Mouse (Mus musculus): ENCODE results near the gene 2700049A03Rik. TPM values are rescaled to one million over a fixed set of nuclear protein-coding genes. Genes with fewer than 3 reads are reported as not detected.

The 2700049A03Rik gene
- total and polyA plus RNA-seq, 3 experiments, result 7.7 to 10.0 (median 9.4) TPM

DNA sequence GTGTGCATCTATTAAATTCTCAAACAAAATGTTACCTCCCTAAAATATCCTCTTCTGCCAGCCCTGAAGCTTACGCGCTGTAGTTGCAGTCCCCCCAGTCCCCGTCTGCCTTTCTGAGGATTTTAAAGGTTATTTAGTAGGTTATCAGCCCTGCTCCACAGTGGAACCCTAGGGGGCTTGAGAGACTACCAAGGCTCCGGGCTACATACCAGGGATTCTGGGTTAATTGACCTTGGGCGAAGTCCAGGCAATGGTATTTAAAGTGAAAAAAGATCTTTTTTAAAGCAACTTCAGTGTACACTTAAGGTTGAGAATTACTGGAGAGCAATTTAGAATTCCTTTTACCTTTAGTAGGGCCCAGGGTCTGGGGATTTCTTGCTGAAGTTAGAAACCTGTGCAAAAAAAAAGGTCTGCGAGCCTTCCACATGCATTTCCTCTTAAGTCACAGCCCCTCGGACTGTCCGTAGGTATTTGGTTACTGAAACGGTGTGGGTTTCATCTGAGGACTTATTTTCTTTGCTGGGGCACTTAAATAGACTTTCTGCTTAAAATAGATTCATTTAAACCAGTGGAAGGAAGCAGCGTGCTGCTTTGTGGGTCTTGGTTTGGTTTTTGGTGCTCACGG is 108.2 kb downstream of the 2700049A03Rik start:
- Histone ChIP-seq H3K27me3 (replicated peaks) (no peaks in the 10 kb centered on the region), H3K4me2 (ENCODE audit: insufficient read depth, low read depth, poor library complexity, severe bottlenecking) (no peak overlapping the region), H3K9ac (ENCODE audit: insufficient read depth, low read depth) (no peak overlapping the region), H3K4me3 (replicated peaks in 1 of 3; ENCODE audit: low read depth in 2 of 3, low read length in 2 of 3, poor library complexity in 1 of 3) (no peak overlapping the region), H3K9me3 (replicated peaks; ENCODE audit: low read length) (no peaks in the 10 kb centered on the region), H3K36me3 (replicated peaks in 1 of 2; ENCODE audit: control insufficient read depth in 1 of 2, insufficient read depth in 1 of 2, low read length in 1 of 2) (peaks cover 10 to 33% of the 10 kb centered on the region in 2 experiments), H3K79me2 (replicated peaks; ENCODE audit: control insufficient read depth, extremely low read depth, insufficient read depth, poor library complexity, severe bottlenecking) (no peaks in the 10 kb centered on the region), H3K4me1 (ENCODE audit: control insufficient read depth in 1 of 2, insufficient read depth in 2 of 2) (peaks cover 3 to 13% of the 10 kb centered on the region in 2 experiments; a peak in 1 of 4 replicates), H3K27ac (ENCODE audit: insufficient read depth, low read depth) (no peak overlapping the region)
- dilution Hi-C loops (cut with MboI; ENCODE audit: extremely low pct_ligation_motif_present, extremely low pct_unique_long_range_greater_than_20kb, low sequenced_read_pairs) (no loop called here), in situ Hi-C loops (cut with MboI; ENCODE audit: low pct_ligation_motif_present, low pct_unique_long_range_greater_than_20kb, low sequenced_read_pairs) (no loop called here)
- no peak for DNase-seq (ENCODE audit: extremely low read depth)
- TF ChIP-seq MAFK (IDR thresholded peaks at IDR 0.05; ENCODE audit: insufficient replicate concordance, low read length) (no peak), SIN3A (IDR thresholded peaks at IDR 0.05; ENCODE audit: low read length) (no peak), MEF2A (IDR thresholded peaks at IDR 0.05; ENCODE audit: borderline replicate concordance, low read depth, low read length) (peak; percentile 26; the same call in 1 of the 2 replicates), TBP (conservative IDR thresholded peaks at IDR 0.05; ENCODE audit: low read depth, low read length) (no peak)

DNA sequence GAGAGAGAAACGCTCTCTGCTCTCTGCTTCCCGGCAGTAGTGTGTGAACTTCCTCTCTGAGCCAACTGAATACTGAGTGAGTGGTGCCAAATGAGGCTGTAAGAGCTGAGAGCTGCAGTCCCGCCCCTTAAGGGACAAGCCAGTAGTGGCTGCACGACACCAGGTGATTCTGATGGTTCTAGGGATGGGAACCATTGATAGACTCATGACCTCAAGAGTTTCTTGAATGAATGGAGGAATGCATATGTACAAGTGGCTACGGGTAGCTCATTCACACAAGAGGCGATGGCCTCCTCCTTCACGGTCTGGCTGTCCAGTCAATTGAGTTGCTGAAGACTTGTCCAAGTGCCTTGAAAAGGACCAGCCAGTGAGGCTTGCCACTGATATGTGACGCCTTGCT is 110.5 kb downstream of the 2700049A03Rik start:
- DNase-seq (ENCODE audit: extremely low read depth), result no peak
- Histone ChIP-seq H3K36me3 (replicated peaks in 1 of 2; ENCODE audit: control insufficient read depth in 1 of 2, insufficient read depth in 1 of 2, low read length in 1 of 2) (peaks cover 7 to 22% of the 10 kb centered on the region in 2 experiments), H3K9ac (ENCODE audit: insufficient read depth, low read depth) (no peak overlapping the region), H3K4me3 (replicated peaks in 1 of 3; ENCODE audit: low read depth in 2 of 3, low read length in 2 of 3, poor library complexity in 1 of 3) (no peak overlapping the region), H3K9me3 (replicated peaks; ENCODE audit: low read length) (no peaks in the 10 kb centered on the region), H3K27me3 (replicated peaks) (no peaks in the 10 kb centered on the region), H3K4me1 (ENCODE audit: control insufficient read depth in 1 of 2, insufficient read depth in 2 of 2) (peaks cover 3 to 13% of the 10 kb centered on the region in 2 experiments; a peak in 1 of 4 replicates), H3K79me2 (replicated peaks; ENCODE audit: control insufficient read depth, extremely low read depth, insufficient read depth, poor library complexity, severe bottlenecking) (no peaks in the 10 kb centered on the region), H3K27ac (ENCODE audit: insufficient read depth, low read depth) (no peak overlapping the region), H3K4me2 (ENCODE audit: insufficient read depth, low read depth, poor library complexity, severe bottlenecking) (no peak overlapping the region)
- dilution Hi-C loops (cut with MboI; ENCODE audit: extremely low pct_ligation_motif_present, extremely low pct_unique_long_range_greater_than_20kb, low sequenced_read_pairs), result no loop called here
- TF ChIP-seq CHD1 (IDR thresholded peaks at IDR 0.05; ENCODE audit: low read depth, low read length) (no peak), ETS1 (conservative IDR thresholded peaks at IDR 0.05; ENCODE audit: low read depth, low read length) (no peak), ZKSCAN1 (IDR thresholded peaks at IDR 0.05; ENCODE audit: borderline replicate concordance, low read depth, low read length) (no peak), POLR2AphosphoS2 (IDR thresholded peaks at IDR 0.05; ENCODE audit: low read depth, low read length) (no peak), CTCF (conservative IDR thresholded peaks at IDR 0.05 in 1 of 2, IDR thresholded peaks at IDR 0.05 in 1 of 2; ENCODE audit: low read depth in 2 of 2, low read length in 2 of 2) (no peak), JUND (conservative IDR thresholded peaks at IDR 0.05; ENCODE audit: low read depth, low read length) (no peak), UBTF (IDR thresholded peaks at IDR 0.05; ENCODE audit: low read depth, low read length) (no peak), NELFE (IDR thresholded peaks at IDR 0.05; ENCODE audit: low read depth, low read length) (no peak), MAX (IDR thresholded peaks at IDR 0.05; ENCODE audit: low read length) (no peak), USF1 (IDR thresholded peaks at IDR 0.05; ENCODE audit: low read depth, low read length) (no peak), SMC3 (IDR thresholded peaks at IDR 0.05; ENCODE audit: low read depth, low read length) (no peak), ELF1 (IDR thresholded peaks at IDR 0.05; ENCODE audit: low read depth, low read length) (no peak), GABPA (IDR thresholded peaks at IDR 0.05; ENCODE audit: insufficient replicate concordance, low read depth, low read length) (no peak), JUN (IDR thresholded peaks at IDR 0.05; ENCODE audit: insufficient read depth, low read depth, low read length) (no peak), E2F4 (IDR thresholded peaks at IDR 0.05; ENCODE audit: insufficient replicate concordance, low read depth, low read length) (no peak)
- in situ Hi-C loops (cut with MboI; ENCODE audit: low pct_ligation_motif_present, low pct_unique_long_range_greater_than_20kb, low sequenced_read_pairs), result no loop called here
